Mouse (Mus musculus) hindbrain, embryonic 12.5 days (tissue): ENCODE measurements around the gene Fadd. TPM values are rescaled to one million over a fixed set of nuclear protein-coding genes. Genes with fewer than 3 reads are reported as not detected.

Experiments used
- ATAC-seq: fragments of 200-750 bp; cut with Nextera tagmentation; 2 replicates; pipeline ENCODE4 v1.8.0; 2017; ENCODE audit warnings: moderate TSS enrichment; ENCODE audit not compliant: low FRiP score
- H3K27ac ChIP-seq: fragments of 300-500 bp; sonication (generic); 2 replicates; pipeline ENCODE4 v1.5.1; 2016; ENCODE audit warnings: mild to moderate bottlenecking
- H3K27me3 ChIP-seq: fragments of 300-500 bp; sonication (generic); 2 replicates; pipeline ENCODE4 v1.6.1; 2016; ENCODE audit warnings: mild to moderate bottlenecking
- H3K36me3 ChIP-seq: fragments of 300-500 bp; sonication (generic); 2 replicates; pipeline ENCODE4 v1.6.1; 2016; ENCODE audit warnings: mild to moderate bottlenecking
- H3K4me1 ChIP-seq: fragments of 300-500 bp; sonication (generic); 2 replicates; pipeline ENCODE4 v1.6.1; 2016
- H3K4me2 ChIP-seq: fragments of 300-500 bp; sonication (generic); replicated peaks from 2 replicates; pipeline ENCODE4 v1.6.1; 2016; ENCODE audit warnings: mild to moderate bottlenecking
- H3K4me3 ChIP-seq: fragments of 300-500 bp; sonication (generic); 2 replicates; pipeline ENCODE4 v1.5.1; 2016; ENCODE audit warnings: mild to moderate bottlenecking
- H3K9ac ChIP-seq: fragments of 300-500 bp; sonication (generic); 2 replicates; pipeline ENCODE4 v1.6.1; 2016; ENCODE audit warnings: mild to moderate bottlenecking, moderate library complexity
- H3K9me3 ChIP-seq: fragments of 300-500 bp; sonication (generic); replicated peaks from 2 replicates; pipeline ENCODE4 v1.6.1; 2016; ENCODE audit warnings: mild to moderate bottlenecking
- WGBS: fragments of 180-500 bp; shearing (Covaris S2); methylation state at CpG from one replicate; pipeline ENCODE4 v1.1.7; 2016; 5-methylcytosine and 5-hydroxymethylcytosine counted together
- polyA plus RNA-seq: library from polyadenylated mRNA; unstranded; fragments of >200 nt; fragmentation: Nextera tagmentation; extraction: Ambion mirVana; gene quantifications from 2 replicates; pipeline ENCODE4 v1.2.1, GENCODE M21; 2016

The Fadd gene
- polyA plus RNA-seq, 1 experiment from 2014 or later, result 7.4 TPM

DNA sequence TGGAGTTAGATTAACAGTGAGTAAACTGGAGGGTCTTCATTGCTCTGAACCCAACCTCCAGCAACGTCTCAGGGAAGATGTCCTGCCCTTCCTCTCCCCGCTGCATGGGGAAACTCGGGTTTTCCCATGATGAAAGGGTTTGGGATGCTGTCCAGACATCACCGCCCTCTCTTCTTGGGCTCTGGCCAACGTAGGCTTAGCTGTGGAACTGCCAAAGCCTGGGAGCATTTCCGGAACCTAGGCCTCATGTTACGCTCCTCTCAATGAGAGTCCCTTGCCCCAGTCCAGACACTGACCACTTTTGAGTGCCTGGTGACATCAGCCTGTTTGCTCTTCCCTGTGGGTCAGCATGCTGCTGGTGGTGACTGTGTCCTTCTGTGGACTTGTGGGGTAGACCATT, 12.8 kb downstream of the Fadd start:
- H3K4me3 ChIP-seq, result no peak overlapping the region
- no peak overlapping the region for H3K4me2 ChIP-seq
- no peak overlapping the region for H3K27ac ChIP-seq
- no peaks in the 10 kb centered on the region for H3K9me3 ChIP-seq
- no peak for ATAC-seq
- no peak overlapping the region for H3K9ac ChIP-seq
- H3K36me3 ChIP-seq, result no peaks in the 10 kb centered on the region
- H3K4me1 ChIP-seq, result no peaks in the 10 kb centered on the region
- H3K27me3 ChIP-seq, result peaks cover 2% of the 10 kb centered on the region; the same call in 1 of the 2 replicates
- 81% methylated on average over 7 of the region's 7 CpGs for WGBS

DNA sequence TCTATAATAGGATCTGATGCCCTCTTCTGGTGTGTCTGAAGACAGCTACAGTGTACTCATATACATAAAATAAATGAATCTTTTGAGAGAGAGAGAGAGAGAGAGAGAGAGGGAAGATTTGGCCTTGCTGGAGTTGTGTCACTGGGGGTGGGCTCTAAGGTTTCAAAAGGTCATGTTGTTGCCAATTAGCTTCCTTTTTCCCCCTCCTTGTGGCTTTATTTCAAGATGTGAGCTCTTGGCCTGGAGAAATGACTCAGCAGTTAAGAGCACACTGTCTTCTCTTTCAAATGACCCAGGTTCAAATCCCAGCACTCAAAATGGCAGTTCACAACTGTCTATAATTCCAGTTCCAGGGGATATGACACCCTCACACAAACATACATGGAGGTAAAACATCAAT, 14.2 kb downstream of the Fadd start:
- Histone ChIP-seq H3K9me3 (no peaks in the 10 kb centered on the region), H3K4me2 (no peak overlapping the region), H3K9ac (no peak overlapping the region), H3K4me1 (no peaks in the 10 kb centered on the region), H3K27me3 (peaks cover 11% of the 10 kb centered on the region; the same call in 1 of the 2 replicates), H3K4me3 (no peak overlapping the region), H3K36me3 (no peaks in the 10 kb centered on the region), H3K27ac (no peak overlapping the region)
- ATAC-seq, result no peak

- H3K4me3 ChIP-seq, result no peak overlapping the region
- H3K4me2 ChIP-seq, result no peak overlapping the region
- H3K36me3 ChIP-seq, result no peaks in the 10 kb centered on the region
- no peak overlapping the region for H3K27ac ChIP-seq
- ATAC-seq, result no peak
- H3K4me1 ChIP-seq, result no peaks in the 10 kb centered on the region
- H3K27me3 ChIP-seq, result peaks cover 11% of the 10 kb centered on the region; the same call in 1 of the 2 replicates
- H3K9me3 ChIP-seq, result no peaks in the 10 kb centered on the region
- H3K9ac ChIP-seq, result no peak overlapping the region
- 64% methylated on average over 3 of the region's 3 CpGs for WGBS
Observed at GRCm38 (mm10) chr7:144566921-144567682, 15.2 kb downstream of the Fadd start.

DNA sequence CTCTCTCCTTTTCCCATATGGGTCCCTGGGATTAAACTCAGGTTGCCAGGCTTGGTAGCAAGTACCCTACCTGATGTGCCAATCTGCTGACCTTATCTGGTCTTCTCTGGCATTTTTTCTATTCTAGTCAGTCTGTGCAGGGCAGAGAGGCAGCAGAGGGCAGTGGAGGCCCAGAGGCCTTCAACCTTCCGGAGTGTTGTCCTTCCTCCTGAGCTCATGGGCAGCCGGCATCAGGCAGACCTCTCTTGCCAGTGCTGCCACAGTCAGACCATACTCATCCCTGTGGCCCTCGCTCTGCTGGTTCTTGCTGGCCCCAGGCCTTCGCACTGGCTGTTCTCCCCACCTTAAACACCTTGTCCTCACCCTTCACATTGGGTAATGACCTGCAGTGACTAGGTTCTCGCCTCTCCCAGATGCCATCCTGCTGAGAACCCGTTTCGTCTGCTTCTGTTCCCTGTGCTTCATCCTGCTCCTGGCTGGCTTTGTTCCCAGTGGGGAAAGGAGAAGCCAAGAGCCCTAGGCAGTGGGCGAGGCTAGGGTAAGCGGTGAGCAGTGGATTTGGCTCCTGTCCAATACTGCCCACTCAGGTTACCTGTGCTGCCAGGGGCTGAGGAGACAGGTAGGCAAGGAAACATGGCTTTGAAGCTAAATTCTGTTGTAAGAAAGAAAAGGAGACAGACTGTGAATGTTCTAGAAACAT, 18.7 kb downstream of the Fadd start:
- Histone ChIP-seq H3K27me3 (peaks cover 11% of the 10 kb centered on the region; the same call in 1 of the 2 replicates), H3K36me3 (no peaks in the 10 kb centered on the region), H3K27ac (no peak overlapping the region), H3K4me1 (no peaks in the 10 kb centered on the region), H3K9me3 (no peaks in the 10 kb centered on the region), H3K4me3 (no peak overlapping the region), H3K4me2 (no peak overlapping the region), H3K9ac (no peak overlapping the region)
- ATAC-seq, result no peak
- 67% methylated on average over 9 of the region's 9 CpGs for WGBS

DNA sequence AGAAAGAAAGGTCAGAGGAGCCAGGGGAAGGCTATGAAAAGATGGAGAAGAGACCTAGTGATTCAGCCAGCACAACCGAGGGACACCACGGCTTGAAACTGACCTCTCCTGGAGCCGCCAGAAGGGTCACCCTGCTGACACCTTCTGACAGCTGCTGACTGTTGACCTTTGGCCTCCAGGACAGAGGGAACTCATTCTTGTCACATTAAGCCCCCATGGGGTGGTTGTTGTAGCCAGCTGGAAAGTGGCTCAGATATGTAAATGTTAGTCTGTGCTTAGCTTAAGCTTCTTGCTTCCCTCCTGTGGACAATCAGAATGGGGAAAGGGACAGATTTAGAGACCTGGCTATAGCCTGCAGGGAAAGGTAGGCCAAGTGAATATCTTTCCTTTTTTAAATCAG, 20.2 kb downstream of the Fadd start:
- H3K36me3 ChIP-seq, result no peaks in the 10 kb centered on the region
- H3K9me3 ChIP-seq, result no peaks in the 10 kb centered on the region
- no peak overlapping the region for H3K4me2 ChIP-seq
- H3K4me3 ChIP-seq, result no peak overlapping the region
- peaks cover 12% of the 10 kb centered on the region; the same call in 1 of the 2 replicates for H3K27me3 ChIP-seq
- WGBS, result 2% methylated on average over 3 of the region's 3 CpGs
- no peak overlapping the region for H3K27ac ChIP-seq
- H3K4me1 ChIP-seq, result no peaks in the 10 kb centered on the region
- no peak overlapping the region for H3K9ac ChIP-seq
- ATAC-seq, result no peak

DNA sequence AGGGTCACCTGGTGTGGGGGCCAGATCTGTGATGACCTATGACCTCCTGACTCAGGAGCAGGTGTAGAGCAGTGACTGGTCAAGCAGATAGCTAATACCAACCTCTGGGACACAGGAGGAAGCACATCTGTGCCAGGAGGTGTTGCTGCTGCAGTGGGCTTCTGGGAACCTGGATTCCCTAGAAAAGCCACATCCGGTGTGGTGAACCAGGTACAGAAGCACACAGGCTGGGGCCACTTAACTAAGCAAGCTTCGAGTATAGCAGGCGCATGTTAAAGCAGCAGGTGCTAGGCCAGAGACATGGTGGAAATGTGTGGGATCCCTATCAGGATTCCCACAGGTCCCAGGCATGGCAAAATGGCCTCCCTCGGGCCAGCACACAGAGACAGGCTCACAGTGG, 21.7 kb downstream of the Fadd start:
- Histone ChIP-seq H3K4me3 (no peak overlapping the region), H3K36me3 (no peaks in the 10 kb centered on the region), H3K4me2 (no peak overlapping the region), H3K9ac (no peak overlapping the region), H3K9me3 (no peaks in the 10 kb centered on the region), H3K27me3 (peaks cover 17% of the 10 kb centered on the region; the same call in 1 of the 2 replicates), H3K27ac (no peak overlapping the region), H3K4me1 (no peaks in the 10 kb centered on the region)
- ATAC-seq, result no peak
- 89% methylated on average over 4 of the region's 4 CpGs for WGBS

DNA sequence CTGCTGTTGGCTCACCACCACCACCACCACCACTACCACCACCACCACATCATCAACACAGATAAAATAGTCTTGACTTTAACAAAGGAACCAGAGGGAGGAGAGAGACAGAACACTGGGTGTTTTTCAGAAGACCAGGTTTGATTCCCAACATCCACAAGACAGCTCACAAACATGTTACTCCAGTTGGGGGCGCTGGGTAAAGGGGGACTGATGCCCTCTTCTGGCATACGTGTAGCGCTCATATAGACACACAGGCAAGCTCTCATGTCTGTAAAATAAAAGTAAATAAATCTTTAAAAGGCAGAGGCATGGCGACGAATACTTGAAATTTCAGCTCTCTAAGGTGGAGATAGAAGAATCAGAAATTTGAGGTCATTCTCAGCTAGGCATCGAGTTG, 23.7 kb downstream of the Fadd start:
- no peak overlapping the region for H3K9ac ChIP-seq
- peaks cover 3% of the 10 kb centered on the region for H3K4me1 ChIP-seq
- WGBS, result 56% methylated on average over 6 of the region's 6 CpGs
- no peaks in the 10 kb centered on the region for H3K9me3 ChIP-seq
- no peaks in the 10 kb centered on the region for H3K36me3 ChIP-seq
- ATAC-seq, result no peak
- no peak overlapping the region for H3K4me2 ChIP-seq
- no peak overlapping the region for H3K4me3 ChIP-seq
- no peak overlapping the region for H3K27ac ChIP-seq
- H3K27me3 ChIP-seq, result peaks cover 16% of the 10 kb centered on the region

- H3K4me1 ChIP-seq, result peaks cover 26% of the 10 kb centered on the region
- peaks cover 22% of the 10 kb centered on the region for H3K36me3 ChIP-seq
- H3K9me3 ChIP-seq, result no peaks in the 10 kb centered on the region
- peaks cover 13% of the 10 kb centered on the region for H3K27me3 ChIP-seq
- WGBS, result 28% methylated on average over 8 of the region's 8 CpGs
- peak overlapping the region; percentile 77 for H3K4me2 ChIP-seq
- H3K4me3 ChIP-seq, result peak overlapping the region; percentile 83
- peak; percentile 71 for ATAC-seq
- peak overlapping the region; percentile 96 for H3K9ac ChIP-seq
- H3K27ac ChIP-seq, result peak overlapping the region; percentile 50; the same call in 1 of the 2 replicates
Observed at GRCm38 (mm10) chr7:144554123-144554472, 28.2 kb downstream of the Fadd start.

GRCm38 (mm10) chr7:144553237-144554122, 28.8 kb downstream of the Fadd start, which contains the start of gene Ppfia1:
Gene Ppfia1, minus strand, starts transcription at chr7:144553729.
- no peaks in the 10 kb centered on the region for H3K9me3 ChIP-seq
- under 1% methylated on average over 95 of the region's 97 CpGs for WGBS
- H3K27ac ChIP-seq, result peak within 1 kb of the TSS; percentile 50; the same call in 1 of the 2 replicates
- peaks cover 26% of the 10 kb centered on the region for H3K36me3 ChIP-seq
- H3K4me2 ChIP-seq, result peak within 1 kb of the TSS; percentile 83
- peak within 1 kb of the TSS; percentile 96 for H3K9ac ChIP-seq
- H3K27me3 ChIP-seq, result peaks cover 13% of the 10 kb centered on the region
- peak; percentile 93 for ATAC-seq
- H3K4me1 ChIP-seq, result peaks cover 26% of the 10 kb centered on the region
- peak within 1 kb of the TSS; percentile 83 for H3K4me3 ChIP-seq

GRCm38 (mm10) chr7:144552274-144552673, 30.0 kb downstream of the Fadd start:
- H3K27me3 ChIP-seq, result peaks cover 13% of the 10 kb centered on the region
- 90% methylated on average over 8 of the region's 8 CpGs for WGBS
- H3K27ac ChIP-seq, result no peak overlapping the region
- no peak for ATAC-seq
- peaks cover 26% of the 10 kb centered on the region for H3K4me1 ChIP-seq
- H3K9me3 ChIP-seq, result no peaks in the 10 kb centered on the region
- H3K9ac ChIP-seq, result peak overlapping the region; percentile 96; the same call in 1 of the 2 replicates
- H3K4me2 ChIP-seq, result peak overlapping the region; percentile 83
- H3K36me3 ChIP-seq, result peaks cover 32% of the 10 kb centered on the region
- peak overlapping the region; percentile 83 for H3K4me3 ChIP-seq

DNA sequence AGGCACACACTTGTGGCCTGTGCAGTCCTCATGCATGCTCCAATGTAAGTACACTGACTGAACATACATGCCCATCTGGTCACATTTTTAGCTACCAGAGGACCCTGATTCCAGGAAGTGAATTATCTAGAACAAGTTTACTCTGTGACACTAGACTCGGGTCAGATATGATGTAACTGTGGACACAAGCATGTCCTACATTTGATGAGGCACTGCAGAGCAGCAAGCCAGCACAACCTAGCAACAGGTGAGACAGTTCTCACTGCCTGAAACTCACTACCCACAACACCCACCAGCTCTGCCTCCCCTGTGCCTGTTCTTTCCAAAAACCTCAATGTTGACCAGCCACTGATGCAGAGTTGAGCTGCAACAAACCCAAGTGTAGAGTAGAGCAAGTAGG, 31.5 kb downstream of the Fadd start:
- no peak overlapping the region for H3K4me3 ChIP-seq
- no peak overlapping the region for H3K4me2 ChIP-seq
- ATAC-seq, result no peak
- H3K36me3 ChIP-seq, result peaks cover 37% of the 10 kb centered on the region
- H3K27ac ChIP-seq, result no peak overlapping the region
- peaks cover 26% of the 10 kb centered on the region for H3K4me1 ChIP-seq
- 96% methylated on average over 1 of the region's 1 CpGs for WGBS
- no peak overlapping the region for H3K9ac ChIP-seq
- peaks cover 8% of the 10 kb centered on the region for H3K27me3 ChIP-seq
- H3K9me3 ChIP-seq, result no peaks in the 10 kb centered on the region
